Mouse (Mus musculus) adipocyte (in vitro differentiated cells): Measurements from ENCODE around the gene Gtf3c1.
A peak's percentile ranks its signal among the peaks of the same experiment; 100 is the strongest.
"Not testable (repeated sequence)": the region's sequence is repeated elsewhere in the genome, so short reads cannot be mapped to it uniquely, and the experiment has no call there.

Source experiments
- DNase-seq: peaks from one replicate; pipeline ENCODE4 v3.0.0-alpha.2; 2016; ENCODE audit warnings: low spot score

Gtf3c1 gene

DNA sequence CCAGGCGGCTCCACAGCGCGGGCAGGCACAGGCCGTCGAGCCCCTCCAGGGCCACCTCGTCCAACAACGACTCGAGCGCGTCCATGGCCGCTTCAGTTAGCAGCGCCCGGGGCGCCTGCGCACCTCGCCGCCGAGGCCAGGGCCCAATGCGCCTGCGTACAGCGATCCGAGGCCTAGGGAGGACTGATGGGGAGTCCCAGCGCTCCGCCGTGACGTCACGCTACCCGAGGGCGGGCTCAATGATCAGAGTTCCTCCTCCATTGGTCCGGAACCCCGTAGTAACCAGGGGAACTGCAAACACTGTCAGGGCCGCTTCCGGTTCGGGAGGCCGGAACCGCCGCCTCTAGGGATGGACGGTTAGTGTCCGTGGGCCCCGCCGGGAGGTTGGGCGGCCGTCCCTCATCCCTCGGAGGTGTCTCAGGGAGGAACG lies at the start of gene Gtf3c1, which contains the start of gene D430042O09Rik:
TSS of gene Gtf3c1 (minus strand) at position 188 of the 430 bp plus-strand sequence.
TSS of gene D430042O09Rik (plus strand) at position 296 of the 430 bp plus-strand sequence.
- DNase-seq = peak; percentile 97

DNA sequence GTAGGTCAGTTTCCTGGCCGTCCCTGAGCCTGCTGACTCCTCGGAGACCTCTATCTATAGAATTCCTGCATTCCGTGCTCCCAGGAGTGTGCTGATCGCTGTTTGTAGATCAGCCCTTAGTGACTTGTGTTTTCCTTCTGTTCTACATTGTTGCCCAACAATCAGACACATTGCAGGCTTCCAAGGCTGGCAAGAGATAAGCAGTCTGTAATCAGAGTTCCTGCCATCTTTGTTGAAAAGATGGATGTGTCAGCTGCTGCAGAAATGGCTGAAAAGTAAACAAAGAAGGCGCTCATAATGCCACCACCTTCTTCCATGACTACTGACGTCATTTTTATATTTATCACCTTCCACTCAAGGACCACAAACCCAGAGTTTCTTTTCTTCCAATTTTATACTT lies 49.2 kb upstream of the Gtf3c1 start:
- DNase-seq = no peak

DNA sequence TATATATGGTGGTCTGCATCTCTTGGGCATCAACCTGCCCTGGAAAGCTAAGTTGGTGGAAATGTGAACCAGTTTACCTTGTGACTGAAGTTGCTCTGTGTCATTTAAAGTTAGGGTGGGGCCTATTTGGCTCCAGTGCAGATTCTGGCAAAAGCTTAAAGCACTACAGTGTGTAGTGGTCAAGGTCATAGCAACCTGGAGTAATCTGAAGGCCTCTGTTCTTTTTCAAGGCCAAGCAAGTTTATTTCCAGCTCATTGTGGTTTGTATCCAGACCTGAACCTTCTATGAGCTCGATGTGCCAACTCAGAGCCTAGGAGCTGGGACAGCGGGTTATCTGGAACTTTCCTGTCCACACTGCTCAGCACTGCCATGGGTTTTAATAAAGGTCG lies 45.7 kb upstream of the Gtf3c1 start:
- no peak for DNase-seq

DNA sequence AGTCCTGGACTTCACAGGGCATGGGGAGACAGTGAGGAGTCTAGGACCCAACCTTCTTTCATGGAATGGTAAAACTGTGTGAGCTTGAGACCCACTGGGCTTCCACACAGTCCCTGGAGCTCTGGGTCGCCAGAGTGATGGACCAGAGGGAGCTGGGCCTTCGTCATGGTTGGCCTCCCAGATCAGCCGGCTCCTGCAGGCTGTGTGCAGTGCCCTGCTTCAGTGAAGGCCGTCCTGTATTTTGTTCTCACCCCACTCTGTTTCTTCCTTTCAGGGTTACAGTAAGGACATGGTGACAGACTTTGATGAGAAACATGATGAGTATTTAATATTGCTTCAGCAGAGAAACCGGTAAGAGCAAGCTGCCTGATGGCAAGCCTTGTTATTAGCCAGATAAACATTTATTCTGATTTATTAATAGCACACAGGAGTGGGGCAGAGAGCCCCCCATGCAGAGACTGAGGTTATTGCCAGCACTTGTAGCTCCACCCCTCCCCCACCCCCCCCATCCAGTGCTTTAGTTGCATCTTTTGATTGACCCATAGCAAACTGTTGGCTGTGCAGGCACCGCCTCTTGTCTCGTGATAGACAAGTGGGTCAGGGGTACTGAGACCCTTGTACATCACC lies 45.2 kb upstream of the Gtf3c1 start:
- no peak for DNase-seq

DNA sequence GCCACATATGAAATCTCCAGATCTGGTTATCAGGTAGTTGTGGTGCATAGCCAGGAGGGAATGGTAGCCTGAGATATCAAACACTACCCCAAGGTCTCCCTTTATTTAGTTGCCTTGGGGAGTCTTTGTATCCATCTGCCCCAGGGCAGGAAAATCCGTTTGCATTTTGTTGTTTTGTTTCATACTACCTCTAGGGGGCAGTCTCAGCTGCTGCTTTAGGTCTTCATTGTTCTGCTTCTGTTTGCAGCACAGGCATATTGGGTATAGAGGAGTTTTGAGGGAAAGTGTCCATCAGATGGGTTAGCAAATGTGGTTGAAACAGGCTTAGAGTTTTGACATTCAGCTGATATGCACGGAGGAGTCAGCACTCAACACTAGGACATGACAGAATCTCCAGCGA lies 40.6 kb upstream of the Gtf3c1 start:
- peak; percentile 27 for DNase-seq

DNA sequence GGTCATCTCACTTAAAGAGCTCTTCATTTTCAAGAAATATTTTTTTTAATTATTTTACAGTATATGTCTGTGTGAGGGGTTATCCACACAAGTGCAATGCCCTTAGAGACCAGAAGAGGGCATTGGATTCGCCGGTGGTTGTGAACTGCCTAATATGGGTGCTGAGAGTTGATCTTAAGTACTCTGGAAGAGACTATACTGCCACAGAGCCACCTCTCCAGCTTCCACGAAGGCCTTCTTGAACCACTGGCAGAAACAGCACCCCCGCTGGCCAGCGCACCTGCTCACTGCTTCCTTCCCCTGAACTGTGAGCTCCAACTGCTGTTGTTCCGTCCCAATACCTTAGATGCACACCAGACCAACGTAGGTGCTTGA lies 39.7 kb upstream of the Gtf3c1 start:
- no peak for DNase-seq

DNA sequence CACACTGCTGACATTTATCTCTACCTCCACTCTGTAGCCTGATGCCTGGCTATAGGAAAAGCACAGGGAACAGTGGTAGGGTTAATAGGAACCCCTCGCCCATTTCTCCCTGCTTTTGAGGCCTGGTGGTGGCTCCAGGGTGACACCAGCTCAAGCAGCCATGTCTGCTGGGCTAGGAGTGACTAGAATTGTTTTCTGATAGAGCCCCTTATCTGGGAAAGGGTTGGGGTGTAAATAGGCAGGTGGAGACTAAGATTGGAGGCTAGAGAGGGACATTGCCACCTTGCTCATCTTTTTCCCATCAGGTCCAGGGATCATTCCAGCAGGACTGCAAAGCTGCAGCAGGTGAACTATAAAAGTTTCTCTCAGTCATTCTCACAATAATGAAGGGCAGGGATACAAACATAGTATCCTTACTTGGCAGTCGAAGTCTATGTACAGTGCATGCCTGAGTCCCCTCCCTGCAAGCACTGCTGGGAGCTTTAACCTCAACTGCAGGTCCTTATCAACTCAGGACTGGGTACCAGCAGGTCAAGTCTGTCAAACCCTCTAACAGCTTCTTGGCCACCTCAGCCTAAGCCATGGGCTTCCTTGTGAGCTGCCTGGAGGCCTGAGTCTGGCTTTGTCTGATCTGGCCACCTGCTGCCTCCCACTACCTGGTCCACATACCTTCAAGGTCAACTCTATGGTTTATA lies 39.2 kb upstream of the Gtf3c1 start:
- no peak for DNase-seq

DNA sequence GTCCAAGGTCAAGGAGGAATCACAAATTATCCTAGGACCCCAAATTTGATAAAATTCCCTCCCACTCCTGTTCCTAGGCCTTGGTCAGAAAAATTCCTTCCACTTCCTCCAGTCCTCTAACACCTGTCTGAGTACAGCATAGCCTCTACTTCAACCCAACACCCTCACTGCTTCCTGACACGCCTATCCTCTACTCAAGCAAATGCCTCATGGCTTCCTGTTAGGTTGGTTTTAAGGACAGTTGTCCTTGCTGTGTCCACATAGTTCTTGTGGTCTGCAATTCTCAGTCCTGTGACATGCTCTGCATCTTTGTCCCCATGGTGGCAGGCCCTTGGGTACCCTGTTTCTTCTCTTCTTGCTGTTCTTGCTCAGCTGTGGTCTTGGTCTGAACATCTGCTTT lies 37.2 kb upstream of the Gtf3c1 start:
- no peak for DNase-seq

DNA sequence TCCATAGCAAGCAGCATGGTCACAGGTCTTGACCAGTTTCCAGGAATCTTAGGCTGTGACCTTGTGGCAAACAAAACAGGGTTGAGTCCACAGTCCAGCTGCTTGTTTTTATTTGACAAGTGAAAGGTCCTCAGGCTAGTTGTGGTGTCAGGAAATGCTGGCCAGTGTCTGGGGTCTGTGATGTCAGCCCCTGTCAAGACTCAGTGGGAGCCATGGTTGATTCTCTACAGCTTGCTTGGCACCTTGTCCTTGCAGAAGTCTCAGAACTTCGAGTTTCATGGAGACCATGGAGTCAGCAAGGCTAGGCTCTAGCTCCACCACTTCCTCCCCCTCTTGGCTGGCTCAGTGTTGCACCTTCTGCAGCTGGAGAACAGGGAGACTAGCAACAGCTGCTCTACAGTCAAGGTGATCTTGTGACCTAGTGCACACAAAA lies 33.7 kb upstream of the Gtf3c1 start:
- peak; percentile 66 for DNase-seq

DNA sequence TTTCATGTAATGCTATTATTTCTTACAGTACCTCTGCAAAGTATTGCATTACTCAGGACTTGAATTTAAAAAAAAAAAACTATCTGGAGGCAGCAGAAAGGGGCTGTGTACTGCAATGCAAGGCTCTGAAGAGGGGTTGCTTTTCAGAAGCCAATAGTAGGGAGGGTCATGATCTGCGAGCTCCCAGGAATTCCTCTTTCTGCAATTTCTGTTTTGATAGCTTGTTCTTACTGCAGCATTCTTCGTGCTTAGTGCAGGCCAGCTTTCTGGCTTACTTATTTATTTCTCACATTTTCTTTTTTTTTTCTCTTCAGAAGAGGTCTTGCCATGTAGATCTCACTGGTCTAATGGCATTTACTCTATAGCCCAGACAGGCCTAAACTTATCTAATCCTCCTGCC lies 32.9 kb upstream of the Gtf3c1 start:
- no peak for DNase-seq

DNA sequence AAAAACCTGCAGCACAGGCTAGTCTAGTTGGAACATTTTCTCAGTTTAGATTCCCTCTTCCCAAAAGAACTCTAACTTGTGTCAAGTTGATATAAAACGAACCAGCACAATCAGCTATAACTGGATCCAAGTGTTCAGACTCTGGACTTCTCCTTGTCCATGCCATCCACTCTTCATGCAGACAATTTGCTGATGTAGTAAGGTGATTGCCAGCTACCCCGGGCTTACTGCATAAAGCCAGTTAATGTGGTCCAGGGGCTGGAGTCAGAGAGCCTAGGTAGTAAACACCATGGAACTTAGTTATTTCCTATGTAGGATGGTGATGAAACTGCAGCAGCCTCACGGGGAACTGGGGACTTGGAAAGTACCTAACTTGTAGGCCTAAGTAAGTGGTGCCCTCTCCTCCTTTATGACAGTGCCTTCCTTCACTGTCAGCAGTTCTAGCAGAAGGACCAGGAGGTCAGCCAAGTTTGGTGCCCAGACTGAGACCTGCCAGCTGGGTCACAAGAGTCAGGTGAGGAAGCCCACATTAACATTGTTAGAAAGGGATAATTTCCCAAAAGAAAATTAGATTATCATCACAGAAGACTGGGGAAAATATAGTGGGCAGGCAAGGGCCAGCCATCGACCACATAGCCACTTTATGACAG lies 28.9 kb upstream of the Gtf3c1 start:
- DNase-seq = peak; percentile 19

DNA sequence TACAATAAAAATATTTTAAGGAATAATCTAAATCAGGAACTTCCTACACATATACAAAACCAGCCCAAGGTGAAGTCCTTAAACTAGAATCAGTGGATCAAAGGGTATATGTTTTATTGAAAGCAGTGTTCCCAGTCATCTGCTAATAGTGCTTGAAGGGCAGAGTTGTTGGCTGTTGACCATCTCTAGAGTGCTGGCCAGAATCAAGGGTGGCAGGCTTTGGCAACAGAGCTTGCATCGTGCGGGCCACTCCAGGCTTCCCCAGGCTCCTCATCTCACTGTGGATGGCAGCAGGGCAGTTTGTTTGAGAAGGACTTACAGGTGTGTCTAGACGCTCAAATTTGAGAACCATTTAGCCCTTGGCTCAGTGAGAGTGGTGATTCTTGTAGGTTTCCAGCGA lies 26.2 kb upstream of the Gtf3c1 start:
- DNase-seq = peak; percentile 14

DNA sequence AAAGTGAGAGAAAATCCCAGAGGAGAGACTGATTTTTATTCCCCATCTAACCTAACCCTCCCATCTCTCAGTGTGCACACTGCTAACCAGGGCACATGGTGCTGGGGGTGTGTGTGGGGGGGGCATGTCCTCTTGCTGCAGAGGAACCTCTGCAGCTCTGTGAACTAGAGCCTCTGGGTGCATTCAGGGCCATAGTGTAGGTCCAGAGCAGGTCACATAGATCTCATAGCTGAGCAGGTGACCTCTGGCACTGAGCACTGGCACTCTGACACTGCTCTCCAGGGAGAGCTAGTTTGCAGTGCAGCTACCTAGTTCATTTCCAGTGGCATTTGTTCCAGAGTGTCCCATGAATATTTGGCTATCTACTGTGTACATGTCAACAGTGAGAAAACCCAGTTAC lies 24.1 kb upstream of the Gtf3c1 start:
- DNase-seq = no peak

DNA sequence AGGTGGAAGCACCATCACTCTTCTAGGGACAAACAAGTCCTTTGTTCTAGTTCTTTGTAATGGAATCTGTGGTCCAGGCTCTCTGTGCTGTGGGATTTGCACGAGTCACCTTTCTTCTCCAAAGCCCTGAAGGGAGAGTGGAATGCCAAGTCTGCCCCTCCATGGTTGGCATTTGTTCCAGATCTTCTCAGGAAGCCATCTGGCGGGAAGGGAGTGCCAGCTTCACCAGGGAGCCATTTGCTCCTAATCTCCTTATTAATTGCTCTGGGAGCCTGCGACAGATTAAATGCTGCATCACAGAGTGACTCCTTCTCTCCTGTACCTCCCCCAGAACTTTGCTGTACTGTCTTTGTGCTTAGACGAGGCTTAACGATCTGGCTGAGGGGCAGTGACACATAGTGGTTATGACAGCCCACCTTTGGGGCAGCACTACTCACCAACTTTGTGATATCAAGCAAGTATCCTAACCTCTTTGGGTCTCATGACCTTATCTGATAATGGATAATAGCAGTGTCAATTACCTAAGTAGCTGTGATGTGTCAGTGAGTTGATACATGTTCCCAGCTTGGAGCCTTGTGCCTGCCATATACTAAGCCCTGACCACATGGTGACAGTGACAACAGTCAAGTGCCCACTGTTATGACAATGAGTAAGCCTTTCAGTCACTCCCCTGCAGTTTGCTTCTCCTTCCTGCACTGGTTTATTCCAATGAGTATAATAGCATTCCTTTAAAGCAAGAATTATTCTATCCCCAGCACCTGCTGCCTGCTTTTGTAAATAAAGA lies 15.8 kb upstream of the Gtf3c1 start:
- peak; percentile 19 for DNase-seq

DNA sequence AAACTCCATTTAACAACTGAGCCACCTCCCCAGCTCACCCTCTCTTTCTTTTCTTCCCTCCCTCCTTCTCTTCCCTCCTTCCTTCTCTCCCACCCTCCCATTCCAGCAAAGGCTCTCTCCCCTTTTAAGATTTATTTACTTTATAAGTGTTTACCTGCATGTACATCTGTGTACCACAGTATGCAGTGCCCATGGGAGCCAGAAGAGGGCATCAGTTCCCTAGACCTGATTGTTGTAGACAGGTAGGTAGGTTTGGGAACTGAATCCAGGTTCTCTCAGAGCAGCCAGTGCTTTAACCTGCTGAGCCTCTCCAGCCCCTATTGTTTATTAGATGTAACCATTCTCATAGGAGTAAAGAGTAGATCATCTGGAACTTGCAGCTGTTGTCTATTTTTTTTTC lies 14.5 kb upstream of the Gtf3c1 start:
- no peak for DNase-seq

DNA sequence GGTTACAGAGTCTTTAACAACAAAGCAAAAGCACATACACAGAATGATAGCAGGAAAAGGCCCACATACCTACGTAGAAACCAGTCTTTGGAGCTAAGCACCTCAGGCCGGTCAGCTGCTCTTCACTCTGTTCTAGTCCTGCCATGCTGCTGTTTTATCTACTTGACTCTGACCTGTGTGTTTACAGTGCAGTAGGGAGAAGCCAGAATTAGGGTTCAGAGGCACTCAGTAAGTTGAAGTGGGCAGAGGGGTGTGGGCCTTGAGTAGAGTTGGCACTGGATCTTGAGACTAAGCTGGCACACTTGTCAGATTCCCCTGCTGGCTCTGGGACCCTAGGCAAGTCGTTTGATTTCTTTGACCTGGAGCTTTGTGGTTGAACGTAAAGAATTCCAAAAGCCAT lies 13.5 kb upstream of the Gtf3c1 start:
- no peak for DNase-seq

DNA sequence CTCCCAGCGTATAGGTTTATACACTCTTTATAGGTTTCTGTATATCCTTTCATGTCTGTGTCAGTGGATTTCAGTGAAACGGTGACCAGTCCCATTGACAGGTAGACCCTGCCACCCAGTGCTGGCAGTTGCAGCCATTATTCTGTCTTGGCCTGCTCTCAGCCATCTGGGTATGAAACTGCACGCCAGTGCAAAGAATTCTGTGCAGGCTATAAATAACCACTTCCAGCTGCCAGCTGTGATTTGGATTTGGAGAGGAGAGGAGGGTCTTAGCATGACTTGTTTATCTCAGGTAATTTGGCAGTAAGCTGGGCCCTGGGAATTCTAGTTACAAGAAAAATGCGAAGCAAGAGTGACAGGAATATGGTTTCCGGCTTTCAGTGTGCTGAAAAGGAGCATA lies 12.8 kb upstream of the Gtf3c1 start:
- no peak for DNase-seq

DNA sequence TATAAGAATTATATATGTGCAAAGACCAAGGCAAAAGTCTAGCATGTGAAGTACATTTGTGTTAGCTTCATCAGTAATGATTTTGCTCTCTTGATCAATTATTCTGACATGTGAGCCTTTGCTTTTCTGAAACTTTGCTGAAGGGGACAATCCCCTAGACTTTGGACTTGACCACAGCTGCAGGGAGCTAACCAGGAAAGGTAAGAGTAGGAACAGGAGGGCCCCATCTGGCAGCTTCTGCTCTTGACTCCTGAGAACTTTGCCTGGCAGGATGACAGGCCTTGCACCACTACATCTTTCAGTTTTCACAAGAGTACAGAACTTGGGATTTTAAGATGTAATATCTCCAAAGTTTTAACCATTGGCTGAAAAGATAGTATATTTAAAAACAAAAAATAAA lies 10.0 kb upstream of the Gtf3c1 start:
- peak; percentile 32 for DNase-seq

DNA sequence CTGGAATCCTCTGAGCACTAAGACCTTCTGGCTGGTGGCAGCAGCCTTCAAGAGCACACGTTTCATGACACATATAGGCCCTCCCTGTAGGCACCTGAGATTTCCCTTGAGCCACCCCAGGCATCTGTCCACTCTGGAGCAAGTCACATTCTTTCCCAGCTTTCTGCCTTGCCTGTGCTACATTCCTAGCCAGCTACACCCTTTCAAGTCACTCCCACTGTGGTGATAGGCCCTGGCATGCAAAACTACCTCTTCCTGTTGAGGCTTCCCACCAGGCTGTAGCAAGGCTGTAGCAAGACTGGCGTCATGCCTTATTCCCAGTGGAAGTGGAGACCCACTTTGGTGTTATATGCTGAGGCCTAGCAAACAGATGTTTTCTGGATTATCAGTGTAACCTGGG lies 9.1 kb upstream of the Gtf3c1 start:
- no peak for DNase-seq

DNA sequence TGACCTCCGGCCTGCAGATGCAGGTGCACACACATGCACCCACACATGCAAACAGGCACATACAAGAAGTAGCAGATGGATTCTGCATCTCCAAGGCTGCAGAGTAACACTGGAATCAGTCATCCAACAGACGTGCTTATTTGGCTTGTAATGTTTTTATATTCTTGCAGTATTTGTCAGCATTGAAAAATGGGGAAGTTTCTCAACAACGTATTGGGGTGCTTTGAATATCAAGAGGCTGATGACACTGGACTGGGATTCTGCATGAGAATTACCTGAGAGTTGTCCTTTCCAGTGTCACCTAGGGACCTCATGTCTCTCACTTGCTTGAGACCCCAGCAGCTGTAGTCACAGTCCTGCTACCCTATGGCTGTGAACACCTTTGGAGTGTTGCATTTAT lies 7.2 kb upstream of the Gtf3c1 start:
- DNase-seq = no peak

DNA sequence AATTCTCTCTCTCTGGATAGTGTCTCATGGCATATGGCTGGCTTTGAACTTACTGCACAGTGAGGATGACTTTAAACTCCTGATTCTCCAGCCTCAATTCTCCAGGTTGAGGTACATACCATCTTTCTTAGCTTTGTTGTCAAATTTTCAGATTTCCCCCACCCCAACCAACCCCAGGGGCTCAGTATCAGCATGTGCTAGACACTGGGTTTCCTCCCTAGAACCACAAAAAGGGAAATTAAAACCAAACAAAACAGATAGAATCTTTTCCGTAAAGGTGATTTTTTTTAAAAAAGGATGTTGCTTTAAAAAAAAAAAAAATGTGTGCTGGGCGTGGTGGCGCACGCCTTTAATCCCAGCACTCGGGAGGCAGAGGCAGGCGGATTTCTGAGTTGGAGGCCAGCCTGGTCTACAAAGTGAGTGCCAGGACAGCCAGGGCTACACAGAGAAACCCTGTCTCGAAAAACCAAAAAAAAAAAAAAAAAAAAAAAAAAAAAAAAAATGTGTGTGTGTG lies 6.0 kb upstream of the Gtf3c1 start:
- DNase-seq = not testable (repeated sequence)

DNA sequence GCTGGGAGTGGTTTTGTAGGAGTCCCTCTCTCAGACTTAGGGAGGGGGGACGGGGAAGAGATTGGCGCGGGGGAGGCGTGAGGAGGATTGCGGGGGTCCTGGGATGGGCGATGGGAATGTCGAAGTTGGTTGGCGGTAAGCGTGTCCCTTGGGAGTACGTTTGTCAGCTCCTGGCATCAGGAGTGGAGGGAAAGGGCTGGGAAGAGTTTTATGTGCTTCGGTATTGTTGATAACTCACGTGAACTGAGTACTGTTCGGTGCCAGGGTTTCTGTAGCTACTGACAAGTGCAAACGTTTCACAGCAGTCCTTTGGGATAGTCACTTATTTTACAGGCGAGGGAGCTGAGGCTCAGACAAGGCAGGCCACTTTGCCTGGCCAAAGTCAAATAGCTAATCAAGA lies 520 bp upstream of the Gtf3c1 start:
- peak; percentile 29 for DNase-seq
